Mouse (Mus musculus) embryonic fibroblast, embryonic 13.5 days (primary cell): ENCODE results near the gene Tvp23b. TPM values are rescaled to one million over a fixed set of nuclear protein-coding genes. Genes with fewer than 3 reads are reported as not detected.

Experiments used
- H3K27ac ChIP-seq: 2 replicates; pipeline ENCODE4 v1.5.1; 2012; ENCODE audit warnings: low read length, control low read depth, inconsistent platforms; ENCODE audit not compliant: insufficient read depth
- H3K4me1 ChIP-seq: 2 replicates; pipeline ENCODE4 v1.6.1; 2011; ENCODE audit warnings: low read length; ENCODE audit not compliant: control insufficient read depth, insufficient read depth
- H3K4me3 ChIP-seq: 2 replicates; pipeline ENCODE4 v1.5.1; 2011; ENCODE audit warnings: mild to moderate bottlenecking, control low read depth, low read length; ENCODE audit not compliant: insufficient read depth
- CTCF ChIP-seq: IDR thresholded peaks from 2 replicates; pipeline ENCODE4 v1.5.1; 2011; ENCODE audit warnings: mild to moderate bottlenecking, control low read depth, low read length, moderate library complexity, borderline replicate concordance; ENCODE audit not compliant: insufficient read depth
- POLR2A ChIP-seq: IDR thresholded peaks from 2 replicates; pipeline ENCODE4 v1.6.1; 2011; ENCODE audit warnings: low read depth, mild to moderate bottlenecking, control low read depth, low read length, moderate library complexity
- polyA plus RNA-seq: library from polyadenylated mRNA; stranded (reverse); fragments of >200 nt; gene quantifications from 2 replicates; pipeline ENCODE4 v1.2.4, GENCODE M21; 2011; ENCODE audit warnings: low read depth; ENCODE audit not compliant: missing spikeins, insufficient read length

Gene Tvp23b
- 48.6 and 58.2 TPM in 2 replicates for polyA plus RNA-seq

DNA sequence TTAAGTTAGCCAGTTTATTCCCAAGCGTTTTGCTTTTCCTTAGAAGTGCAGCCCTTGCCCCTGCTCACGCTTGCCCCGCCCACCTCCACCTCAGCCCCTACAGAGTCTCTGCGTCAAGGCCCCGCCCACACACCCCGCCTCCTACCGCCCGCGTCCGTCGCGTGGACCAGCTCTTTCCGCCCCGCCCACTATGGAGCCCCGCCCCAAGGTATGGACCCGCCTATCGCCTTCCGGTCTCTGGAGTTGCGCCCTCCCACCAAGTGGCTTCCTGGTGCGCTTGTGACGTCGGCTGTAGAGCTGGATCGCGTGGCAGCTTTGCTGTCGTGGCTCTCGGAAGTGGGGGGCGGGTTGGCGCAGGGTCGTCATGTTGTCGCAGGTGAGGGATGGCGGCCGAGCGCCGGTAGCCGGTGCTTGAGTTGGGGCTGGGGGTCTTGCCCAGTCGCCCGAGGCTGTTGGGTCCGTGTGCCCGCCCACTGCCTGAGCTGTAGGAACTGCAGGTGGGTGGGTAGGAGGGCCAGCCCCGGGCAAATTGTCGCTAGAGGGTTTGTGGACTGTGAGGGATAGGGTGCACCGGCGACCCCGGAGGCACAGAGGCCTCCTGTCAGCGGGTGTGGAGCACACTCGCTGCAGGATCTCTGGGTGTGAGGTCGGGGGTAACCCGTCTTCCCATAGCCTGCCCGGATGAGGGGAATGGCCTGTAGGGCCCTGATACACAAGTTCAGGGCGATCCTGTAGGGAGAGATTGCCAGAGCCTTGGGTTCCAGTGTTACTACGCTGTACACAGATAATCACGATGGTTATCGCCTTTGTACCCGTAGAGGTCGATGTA is at the start of gene Tvp23b:
Gene Tvp23b (plus strand): TSS at position 236 of the 829 bp plus-strand sequence.
- H3K4me3 ChIP-seq, result peak within 1 kb of the TSS; percentile 68
- H3K4me1 ChIP-seq, result peaks cover 3% of the 10 kb centered on the region
- TF ChIP-seq CTCF (no peak), POLR2A (peak; percentile 91)
- H3K27ac ChIP-seq, result peak within 1 kb of the TSS; percentile 44

DNA sequence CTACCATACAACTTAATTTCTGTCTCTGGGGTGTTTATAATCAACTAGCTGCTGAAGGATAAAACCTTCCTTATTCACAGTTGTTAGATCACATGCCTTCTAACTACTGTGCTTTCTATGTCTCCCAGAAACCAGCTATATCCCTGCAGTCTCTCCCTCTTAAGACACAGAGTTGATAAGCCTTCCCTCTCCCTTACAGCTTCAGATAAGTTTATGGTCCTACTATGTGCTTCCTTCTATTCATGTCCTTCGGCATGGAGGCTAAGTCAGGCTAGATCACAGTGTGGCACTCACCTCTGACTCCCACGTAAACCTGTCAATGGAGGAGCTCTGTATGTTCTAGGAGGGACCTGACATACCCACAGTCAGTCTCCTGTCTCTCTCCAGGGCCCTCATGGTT is 48.9 kb upstream of the Tvp23b start:
- Histone ChIP-seq H3K4me3 (no peak overlapping the region), H3K27ac (no peak overlapping the region), H3K4me1 (peaks cover 9% of the 10 kb centered on the region)
- TF ChIP-seq POLR2A (no peak), CTCF (no peak)

DNA sequence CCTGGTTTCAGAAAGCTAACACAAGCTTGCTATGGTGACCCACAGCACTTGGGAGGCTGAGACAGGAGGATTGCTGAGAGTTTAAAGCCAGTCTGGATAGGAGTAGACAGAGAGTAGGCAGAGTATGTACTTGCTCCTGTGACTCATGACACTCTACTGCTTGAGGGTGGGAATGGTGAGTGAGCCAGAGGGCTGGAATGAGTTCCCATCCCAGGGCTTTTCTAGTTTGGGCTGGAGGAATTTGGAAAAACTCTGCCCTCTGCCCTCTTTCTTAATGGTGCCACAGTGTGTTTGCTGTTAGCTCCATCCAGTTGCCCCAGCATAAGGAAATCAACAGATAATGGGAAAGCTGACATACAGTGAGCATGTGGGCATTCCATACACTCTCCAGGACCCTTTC is 47.3 kb upstream of the Tvp23b start:
- peak overlapping the region; percentile 63; the same call in 1 of the 2 replicates for H3K27ac ChIP-seq
- no peak for TF ChIP-seq CTCF
- TF ChIP-seq POLR2A, result no peak
- peaks cover 6% of the 10 kb centered on the region for H3K4me1 ChIP-seq
- H3K4me3 ChIP-seq, result no peak overlapping the region

DNA sequence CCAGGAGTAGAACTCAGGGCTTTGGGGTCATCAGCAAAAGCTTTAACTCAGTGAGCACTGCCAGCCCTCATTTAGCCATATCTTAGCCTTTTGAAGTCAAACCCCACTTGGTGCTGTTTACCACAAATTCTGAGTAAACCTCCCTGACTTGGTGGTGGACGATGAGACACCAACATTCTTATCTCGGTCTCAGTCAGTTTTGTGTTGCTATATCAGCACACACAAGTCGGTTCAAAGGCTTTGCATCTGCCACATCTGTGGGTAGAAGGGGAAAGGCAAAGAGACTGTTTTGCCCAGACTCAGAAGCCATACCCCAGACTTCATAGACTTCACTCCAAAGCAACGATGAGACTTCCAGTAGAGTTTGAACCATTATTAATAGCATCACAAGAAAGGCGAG is 34.7 kb upstream of the Tvp23b start:
- Histone ChIP-seq H3K4me1 (0 out of 2 replicates have a peak, but pooled peaks cover 7% of the 10 kb centered on the region), H3K27ac (no peak overlapping the region), H3K4me3 (no peak overlapping the region)
- TF ChIP-seq CTCF, result no peak
- no peak for TF ChIP-seq POLR2A

DNA sequence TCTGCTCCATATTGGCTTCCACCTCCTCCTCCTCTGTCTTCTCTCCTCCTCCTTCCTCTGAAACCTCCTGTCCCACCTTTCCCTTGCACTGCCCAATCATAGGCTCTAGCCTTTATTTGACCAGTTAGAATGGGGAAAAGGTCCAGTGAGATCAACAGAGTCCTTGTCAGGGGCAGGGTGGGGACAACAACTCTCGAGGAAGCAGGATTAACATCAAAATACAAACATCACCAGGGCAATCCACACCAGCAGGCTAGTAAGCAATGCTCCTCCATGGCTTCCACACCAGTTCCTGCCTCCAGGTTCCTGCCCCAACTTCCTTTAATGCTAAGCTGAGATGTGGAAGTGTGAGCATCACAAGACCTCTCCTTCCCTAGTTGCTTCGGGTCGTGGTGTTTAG is 33.5 kb upstream of the Tvp23b start:
- Histone ChIP-seq H3K4me3 (no peak overlapping the region), H3K4me1 (0 out of 2 replicates have a peak, but pooled peaks cover 7% of the 10 kb centered on the region), H3K27ac (no peak overlapping the region)
- TF ChIP-seq POLR2A, result no peak
- no peak for TF ChIP-seq CTCF

DNA sequence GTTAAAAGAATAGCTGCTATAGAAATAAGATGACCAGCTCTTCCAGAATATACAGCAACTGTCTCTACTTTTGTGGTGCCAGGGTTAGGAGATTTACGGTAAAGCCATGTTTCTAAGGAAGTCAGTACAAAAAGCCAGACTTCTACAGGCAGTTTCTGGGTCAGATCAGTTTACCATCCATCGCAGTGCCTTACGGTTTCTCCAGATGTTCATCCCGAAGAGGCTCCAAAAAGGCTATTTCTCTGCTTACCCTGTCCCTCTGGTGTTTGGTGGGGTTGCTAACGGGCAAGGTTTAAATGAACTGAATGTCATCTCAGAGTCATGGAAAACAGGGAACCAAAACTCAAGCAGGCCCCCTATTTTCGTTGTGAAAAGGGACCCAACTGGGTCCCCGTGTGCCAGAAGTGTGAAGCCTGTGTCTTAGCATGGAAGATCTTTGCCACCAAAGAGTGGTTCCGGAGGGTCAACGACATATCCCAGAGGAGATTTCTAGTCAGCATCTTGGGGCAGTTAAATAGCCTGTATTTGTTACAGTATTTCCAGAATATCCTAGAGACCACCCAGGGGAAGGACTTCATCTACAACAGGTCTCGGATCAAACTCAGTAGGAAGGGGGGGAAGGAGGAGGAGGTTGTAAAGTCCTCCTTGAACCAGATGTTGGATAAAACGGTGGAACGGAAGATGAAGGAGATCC is 32.1 kb upstream of the Tvp23b start, which contains the start of gene Fbxw10:
Gene Fbxw10 (plus strand): TSS at position 109 of the 694 bp plus-strand sequence.
- TF ChIP-seq POLR2A (peak; percentile 58), CTCF (no peak)
- H3K4me3 ChIP-seq, result no peak within 1 kb of the TSS
- H3K27ac ChIP-seq, result 0 out of 2 replicates have a peak within 1 kb of the TSS, but pooled peaks have one; percentile 27
- 0 out of 2 replicates have a peak, but pooled peaks cover 7% of the 10 kb centered on the region for H3K4me1 ChIP-seq

DNA sequence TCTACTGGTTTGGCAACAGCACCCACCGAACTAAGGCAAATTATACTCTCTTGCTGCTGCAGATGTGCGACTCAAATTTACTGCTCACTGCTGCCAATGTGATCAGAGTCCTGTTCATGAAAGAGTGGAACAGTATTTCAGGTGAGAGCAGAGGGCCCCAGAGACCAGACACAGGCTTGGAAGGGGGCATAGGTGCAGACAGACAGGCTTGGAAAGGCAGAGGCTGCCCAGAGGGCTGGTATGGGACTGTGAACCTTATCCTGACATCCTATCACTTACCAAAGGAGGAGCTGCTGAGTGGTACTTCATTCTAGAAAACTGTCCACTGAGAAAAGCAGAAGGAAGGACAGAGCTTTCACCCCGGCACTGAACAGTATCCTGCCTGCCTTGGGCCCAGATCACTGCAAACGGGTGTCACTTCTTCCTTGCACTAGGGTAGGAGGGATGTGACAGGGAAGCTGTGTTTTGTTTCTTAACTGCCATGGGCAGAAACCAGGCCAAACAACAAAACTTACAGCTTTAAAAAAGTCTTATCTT is 31.5 kb upstream of the Tvp23b start:
- Histone ChIP-seq H3K4me3 (no peak overlapping the region), H3K27ac (no peak overlapping the region), H3K4me1 (0 out of 2 replicates have a peak, but pooled peaks cover 7% of the 10 kb centered on the region)
- TF ChIP-seq CTCF, result no peak
- no peak for TF ChIP-seq POLR2A

DNA sequence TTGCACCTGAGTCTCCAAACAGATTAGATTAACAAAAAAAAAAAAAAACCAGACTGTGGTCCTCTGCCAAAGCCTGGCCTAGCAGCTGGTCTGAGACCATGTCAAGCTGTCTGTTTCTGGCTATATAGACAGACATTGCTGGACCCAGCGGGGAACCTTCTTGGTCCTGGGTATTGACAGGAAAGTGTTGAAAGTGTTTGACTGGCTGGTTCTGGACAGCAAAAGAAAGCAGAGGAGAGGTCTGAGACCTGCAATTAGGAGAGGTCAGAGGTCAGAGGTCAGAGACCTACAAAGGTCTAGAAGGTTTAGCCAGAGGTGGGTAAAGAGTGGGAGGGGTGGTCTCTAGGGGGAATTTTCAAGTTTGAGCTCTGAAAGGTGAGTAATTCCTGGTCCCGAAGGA is 31.0 kb upstream of the Tvp23b start:
- H3K4me3 ChIP-seq, result no peak overlapping the region
- no peak overlapping the region for H3K27ac ChIP-seq
- TF ChIP-seq CTCF, result no peak
- H3K4me1 ChIP-seq, result 0 out of 2 replicates have a peak, but pooled peaks cover 7% of the 10 kb centered on the region

DNA sequence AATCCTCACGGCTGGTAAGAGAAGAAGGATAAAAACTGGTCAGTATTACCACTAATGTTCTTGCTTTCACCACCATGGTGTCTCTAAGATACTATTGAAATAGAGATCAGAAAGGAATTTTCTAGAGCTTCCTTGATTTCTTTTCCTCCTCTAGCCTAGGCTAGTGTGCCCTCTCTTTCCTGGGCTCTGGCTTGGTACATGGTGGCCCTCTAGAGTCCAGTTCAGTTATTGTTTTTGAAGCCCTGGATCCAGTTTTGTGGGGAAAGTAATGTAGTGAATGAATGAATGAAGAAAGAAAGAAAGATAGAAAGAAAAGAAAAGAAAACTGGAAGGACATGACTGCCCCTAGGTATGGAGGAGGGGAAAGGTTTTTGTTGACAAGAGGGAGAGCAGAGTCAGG is 28.1 kb upstream of the Tvp23b start:
- peak; percentile 48; the same call in 1 of the 2 replicates for TF ChIP-seq CTCF
- TF ChIP-seq POLR2A, result no peak
- Histone ChIP-seq H3K4me1 (0 out of 2 replicates have a peak, but pooled peaks cover 7% of the 10 kb centered on the region), H3K4me3 (no peak overlapping the region), H3K27ac (no peak overlapping the region)
